ENCODE assay signal across 11 mouse cellular contexts in the genomic region with DNA sequence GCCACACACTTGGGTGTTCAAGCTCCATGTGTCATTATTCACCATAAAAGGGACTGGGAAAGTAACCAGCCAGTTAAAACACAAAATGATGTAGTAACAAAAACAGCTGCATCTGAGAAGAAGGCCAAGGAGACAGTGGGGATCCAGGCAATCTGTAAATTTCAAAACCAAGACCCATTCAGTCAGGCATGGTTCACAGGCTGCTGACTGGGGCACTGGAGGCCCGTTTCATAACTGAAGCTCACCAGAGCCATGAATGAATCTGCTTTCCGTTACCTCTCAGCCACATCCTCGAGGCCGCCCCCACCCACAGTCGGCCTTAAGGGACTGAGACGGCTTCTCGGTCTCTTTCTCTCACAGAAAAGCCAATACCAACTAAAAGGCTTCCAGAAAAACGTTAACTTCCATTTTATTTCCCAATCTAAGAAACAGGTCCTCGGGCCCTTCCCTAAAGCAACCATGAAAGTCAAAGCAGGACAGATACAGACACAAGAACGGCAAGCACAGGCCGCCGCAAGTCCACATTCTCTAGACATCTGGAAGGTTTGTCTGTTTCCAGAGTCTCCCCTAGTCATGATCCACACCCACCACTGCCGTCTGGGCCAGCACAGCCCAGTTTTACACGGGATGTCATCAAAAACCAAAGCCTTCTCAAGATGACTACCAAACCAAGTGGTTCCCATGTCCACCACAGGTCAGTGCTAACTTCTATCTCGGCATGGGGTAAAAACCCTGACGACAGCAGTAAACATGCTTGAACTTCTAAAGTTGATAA. TPM values are rescaled to one million over a fixed set of nuclear protein-coding genes. Genes with fewer than 3 reads are reported as not detected.
DNase-seq lines count a peak whose midpoint lies in the region; ATAC-seq and TF ChIP-seq lines count a peak whose summit lies in the region.
"Had no signal": no experiment of that assay in that cellular context is flagged by ENCODE, and none has a peak within 500 bp of the region (broad histone marks: within the 10 kb centered on the region; RNA-seq: fewer than 3 reads in every experiment).

No protein-coding gene starts in this region.

- no peak for TF ChIP-seq POLR2A in limb, embryonic 14.5 days (IDR thresholded peaks at IDR 0.05; ENCODE audit: borderline replicate concordance, extremely low read depth, insufficient read depth, insufficient read length)

- no peak for TF ChIP-seq CTCF in kidney, postnatal 0 days (IDR thresholded peaks at IDR 0.05; ENCODE audit: low read depth)

- peak overlapping the region; percentile 70 for H3K27ac ChIP-seq in kidney, postnatal 0 days
- peak overlapping the region; percentile 39; the same call in 1 of the 2 replicates for H3K27ac ChIP-seq in embryonic facial prominence, embryonic 13.5 days
- 0 out of 2 replicates have a peak overlapping the region, but pooled peaks have one; percentile 3 for H3K27ac ChIP-seq in limb, embryonic 14.5 days (replicated peaks; ENCODE audit: low read depth, low read length)
- H3K27ac ChIP-seq: embryonic facial prominence, embryonic 12.5 days had no signal

- H3K36me3 ChIP-seq in kidney, postnatal 0 days (ENCODE audit: insufficient read depth, low read length): no peaks in the 10 kb centered on the region
- 0 out of 2 replicates have a peak, but pooled peaks cover 2% of the 10 kb centered on the region for H3K36me3 ChIP-seq in embryonic facial prominence, embryonic 13.5 days
- H3K36me3 ChIP-seq in limb, embryonic 14.5 days (ENCODE audit: control insufficient read depth, insufficient read depth, low read length): no peaks in the 10 kb centered on the region
- H3K36me3 ChIP-seq: embryonic facial prominence, embryonic 12.5 days had no signal

- no peak overlapping the region for H3K4me2 ChIP-seq in kidney, postnatal 0 days (ENCODE audit: low read length)
- no peak overlapping the region for H3K4me2 ChIP-seq in embryonic facial prominence, embryonic 13.5 days
- no peak overlapping the region for H3K4me2 ChIP-seq in limb, embryonic 14.5 days (replicated peaks; ENCODE audit: low read depth, low read length, severe bottlenecking)
- H3K4me2 ChIP-seq: embryonic facial prominence, embryonic 12.5 days had no signal

- no peaks in the 10 kb centered on the region for H3K9me3 ChIP-seq in kidney, postnatal 0 days (replicated peaks; ENCODE audit: low read length)
- no peaks in the 10 kb centered on the region for H3K9me3 ChIP-seq in embryonic facial prominence, embryonic 13.5 days
- no peaks in the 10 kb centered on the region for H3K9me3 ChIP-seq in limb, embryonic 14.5 days (ENCODE audit: control insufficient read depth, low read length)
- H3K9me3 ChIP-seq: embryonic facial prominence, embryonic 12.5 days had no signal

- ATAC-seq in kidney, postnatal 0 days (replicated peaks; ENCODE audit: low FRiP score, low read depth): no peak
- ATAC-seq in CD4-positive, CD25-positive, alpha-beta regulatory T cell, adult 4 months: peak; percentile 70
- ATAC-seq in embryonic facial prominence, embryonic 13.5 days (ENCODE audit: insufficient number of reproducible peaks, insufficient read depth, low FRiP score, low TSS enrichment, low read depth): no peak
- ATAC-seq in limb, embryonic 14.5 days (ENCODE audit: low FRiP score, low read depth): no peak

- H3K4me1 ChIP-seq in kidney, postnatal 0 days (replicated peaks; ENCODE audit: insufficient read depth, low read length): peaks cover 47% of the 10 kb centered on the region
- peaks cover 38% of the 10 kb centered on the region for H3K4me1 ChIP-seq in embryonic facial prominence, embryonic 13.5 days
- peaks cover 29% of the 10 kb centered on the region for H3K4me1 ChIP-seq in limb, embryonic 14.5 days (ENCODE audit: control insufficient read depth, insufficient read depth, low read length)

- 58% methylated on average over 16 of the region's 16 CpGs for WGBS in kidney, postnatal 0 days
- 51% methylated on average over 16 of the region's 16 CpGs for WGBS in embryonic facial prominence, embryonic 13.5 days
- WGBS in limb, embryonic 14.5 days: 57% methylated on average over 16 of the region's 16 CpGs

- H3K27me3 ChIP-seq in kidney, postnatal 0 days (ENCODE audit: insufficient read depth, low read length): no peaks in the 10 kb centered on the region
- no peaks in the 10 kb centered on the region for H3K27me3 ChIP-seq in embryonic facial prominence, embryonic 13.5 days
- no peaks in the 10 kb centered on the region for H3K27me3 ChIP-seq in limb, embryonic 14.5 days (ENCODE audit: control insufficient read depth, insufficient read depth, low read length)
- H3K27me3 ChIP-seq: embryonic facial prominence, embryonic 12.5 days; megakaryocyte, embryonic 14.5 days had no signal

- no peak overlapping the region for H3K9ac ChIP-seq in kidney, postnatal 0 days (ENCODE audit: low read depth, low read length)
- no peak overlapping the region for H3K9ac ChIP-seq in embryonic facial prominence, embryonic 13.5 days
- H3K9ac ChIP-seq in limb, embryonic 14.5 days (ENCODE audit: low read depth, low read length, severe bottlenecking): no peak overlapping the region
- H3K9ac ChIP-seq: embryonic facial prominence, embryonic 12.5 days had no signal

- H3K4me3 ChIP-seq in kidney, postnatal 0 days (replicated peaks; ENCODE audit: low read depth, low read length): no peak overlapping the region
- no peak overlapping the region for H3K4me3 ChIP-seq in embryonic facial prominence, embryonic 13.5 days
- H3K4me3 ChIP-seq in limb, embryonic 14.5 days (replicated peaks; ENCODE audit: low read length): no peak overlapping the region
- H3K4me3 ChIP-seq: embryonic facial prominence, embryonic 12.5 days; megakaryocyte, embryonic 14.5 days had no signal

- peak; percentile 48 for DNase-seq in kidney, postnatal 0 days (ENCODE audit: low spot score)
- no peak for DNase-seq in kidney, postnatal 25 days
- DNase-seq in limb, embryonic 14.5 days (ENCODE audit: low spot score): no peak
- no peak for DNase-seq in cerebellum, postnatal 36 days
- DNase-seq in right cerebral cortex, postnatal 36 days (ENCODE audit: low spot score in 2 of 2): no peak
- no peak for DNase-seq in layer of hippocampus, postnatal 10 days (ENCODE audit: low spot score in 2 of 2)
- DNase-seq: thymus, postnatal 14 days had no signal

RNA-seq across cellular contexts. Expression of a gene that starts 14.9 kb away (rescaled TPM):
- polyA plus RNA-seq in kidney, postnatal 0 days (2015; fragmentation: Nextera tagmentation; extraction: Ambion mirVana): 106 and 107 TPM in 2 replicates
- polyA plus RNA-seq in CD4-positive, CD25-positive, alpha-beta regulatory T cell, adult 4 months (2017; shearing (Covaris generic)): 10 to 100 TPM; 11.6 to 12.5 TPM
- polyA plus RNA-seq in embryonic facial prominence, embryonic 13.5 days (2015; fragmentation: Nextera tagmentation; extraction: Ambion mirVana): 35.9 and 41.9 TPM in 2 replicates
- 118 and 132 TPM in 2 replicates for polyA plus RNA-seq in limb, embryonic 14.5 days (2012; rRNA removed)
- polyA plus RNA-seq in limb, embryonic 14.5 days (2014; fragmentation: Nextera tagmentation; extraction: Ambion mirVana): 76.7 and 78.1 TPM in 2 replicates
- total RNA-seq in layer of hippocampus, postnatal 10 days (2021): 10 to 100 TPM; 43.2 to 43.8 TPM

Comparison
In these comparisons a context has a peak if more than half of its experiments do, and no peak if none do; other contexts are left out.
1. H3K27ac ChIP-seq: peak in every context shown above with its lines; median percentile 70 in kidney, postnatal 0 days; 39 in embryonic facial prominence, embryonic 13.5 days; 3 in limb, embryonic 14.5 days.